Mouse (Mus musculus) urinary bladder, postnatal 10 days (tissue): ENCODE data around the gene Cldn7.
A peak's percentile ranks its signal among the peaks of the same experiment; 100 is the strongest.
"Not testable (repeated sequence)": the region's sequence is repeated elsewhere in the genome, so short reads cannot be mapped to it uniquely, and the experiment has no call there.

ENCODE experiments used
- DNase-seq: peaks from one replicate; pipeline ENCODE4 v3.0.0; 2022; ENCODE audit warnings: low spot score

Gene Cldn7

GRCm38 (mm10) chr11:69934169-69934568 is 30.4 kb upstream of the Cldn7 start:
- peak; percentile 86 for DNase-seq

GRCm38 (mm10) chr11:69934681-69935080 is 29.9 kb upstream of the Cldn7 start:
- no peak for DNase-seq

- no peak for DNase-seq
Measured at GRCm38 (mm10) chr11:69935137-69935879, 29.3 kb upstream of the Cldn7 start, which contains the start of gene Ybx2. Gene Ybx2, plus strand, starts transcription at chr11:69935796.

- no peak for DNase-seq
Measured at GRCm38 (mm10) chr11:69936156-69936555, 28.4 kb upstream of the Cldn7 start.

- DNase-seq: no peak
Measured at GRCm38 (mm10) chr11:69936714-69937347, 27.7 kb upstream of the Cldn7 start.

- no peak for DNase-seq
Measured at GRCm38 (mm10) chr11:69937385-69937784, 27.2 kb upstream of the Cldn7 start.

GRCm38 (mm10) chr11:69937834-69938233 is 26.7 kb upstream of the Cldn7 start:
- no peak for DNase-seq

GRCm38 (mm10) chr11:69938401-69938979 is 26.1 kb upstream of the Cldn7 start:
- no peak for DNase-seq

- no peak for DNase-seq
Measured at GRCm38 (mm10) chr11:69939181-69939580, 25.4 kb upstream of the Cldn7 start.

- no peak for DNase-seq
Measured at GRCm38 (mm10) chr11:69939731-69940130, 24.8 kb upstream of the Cldn7 start.

- no peak for DNase-seq
Measured at GRCm38 (mm10) chr11:69940962-69941361, 23.6 kb upstream of the Cldn7 start.

GRCm38 (mm10) chr11:69945216-69945615 is 19.4 kb upstream of the Cldn7 start:
- DNase-seq: no peak

- DNase-seq: no peak
Measured at GRCm38 (mm10) chr11:69945997-69946891, 18.3 kb upstream of the Cldn7 start.

- DNase-seq: no peak
Measured at GRCm38 (mm10) chr11:69947337-69948065, 17.1 kb upstream of the Cldn7 start.

GRCm38 (mm10) chr11:69948066-69948762 is 16.4 kb upstream of the Cldn7 start, which contains the start of gene Slc2a4:
Gene Slc2a4, minus strand, starts transcription at chr11:69948188.
- DNase-seq: peak; percentile 82

GRCm38 (mm10) chr11:69948763-69949150 is 15.8 kb upstream of the Cldn7 start:
- peak; percentile 55 for DNase-seq

- no peak for DNase-seq
Measured at GRCm38 (mm10) chr11:69950807-69951459, 13.6 kb upstream of the Cldn7 start.

GRCm38 (mm10) chr11:69952274-69952673 is 12.3 kb upstream of the Cldn7 start:
- DNase-seq: no peak

- no peak for DNase-seq
Measured at GRCm38 (mm10) chr11:69953267-69953915, 11.2 kb upstream of the Cldn7 start.

- not testable (repeated sequence) for DNase-seq
Measured at GRCm38 (mm10) chr11:69955618-69956017, 9.0 kb upstream of the Cldn7 start.
